Mouse (Mus musculus): ENCODE measurements around the gene Dag1.
"Not testable (repeated sequence)": the region's sequence is repeated elsewhere in the genome, so short reads cannot be mapped to it uniquely, and the experiment has no call there.

Dag1 gene

GRCm38 (mm10) chr9:108274476-108275330, 10.9 kb upstream of the Dag1 start:
- DNase-seq (ENCODE audit: low read depth, low spot score): no peak

DNA sequence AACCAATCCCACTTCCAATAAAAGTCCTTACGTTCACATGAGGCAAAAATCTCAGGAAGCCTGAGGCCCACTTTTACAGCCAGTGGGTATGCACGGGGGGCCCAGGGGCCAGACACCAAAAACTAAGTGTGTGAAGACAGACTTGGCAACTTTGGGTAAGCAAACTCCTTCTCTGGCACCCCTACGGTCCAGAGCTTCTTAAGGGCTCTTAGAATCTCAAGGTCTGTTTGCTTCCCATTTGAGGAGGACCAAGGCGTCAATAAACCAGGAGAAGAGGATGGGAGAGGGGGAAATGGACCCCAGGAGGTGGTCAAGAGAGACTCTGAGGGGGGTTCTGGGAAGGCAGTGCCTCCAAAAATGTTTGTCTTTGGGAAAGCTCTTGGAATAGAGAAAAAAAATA, 9.7 kb upstream of the Dag1 start:
- DNase-seq (ENCODE audit: low read depth, low spot score): no peak

- DNase-seq (ENCODE audit: low read depth, low spot score): no peak
These were observed 8.9 kb upstream of the Dag1 start for GRCm38 (mm10) chr9:108272691-108273090.

- DNase-seq (ENCODE audit: low read depth, low spot score): no peak
These were observed 8.2 kb upstream of the Dag1 start for GRCm38 (mm10) chr9:108271941-108272340.

- not testable (repeated sequence) for DNase-seq (ENCODE audit: low read depth, low spot score)
These were observed 4.9 kb upstream of the Dag1 start for GRCm38 (mm10) chr9:108268701-108269100.

GRCm38 (mm10) chr9:108267691-108268090, 3.9 kb upstream of the Dag1 start:
- no peak for DNase-seq (ENCODE audit: low read depth, low spot score)

DNA sequence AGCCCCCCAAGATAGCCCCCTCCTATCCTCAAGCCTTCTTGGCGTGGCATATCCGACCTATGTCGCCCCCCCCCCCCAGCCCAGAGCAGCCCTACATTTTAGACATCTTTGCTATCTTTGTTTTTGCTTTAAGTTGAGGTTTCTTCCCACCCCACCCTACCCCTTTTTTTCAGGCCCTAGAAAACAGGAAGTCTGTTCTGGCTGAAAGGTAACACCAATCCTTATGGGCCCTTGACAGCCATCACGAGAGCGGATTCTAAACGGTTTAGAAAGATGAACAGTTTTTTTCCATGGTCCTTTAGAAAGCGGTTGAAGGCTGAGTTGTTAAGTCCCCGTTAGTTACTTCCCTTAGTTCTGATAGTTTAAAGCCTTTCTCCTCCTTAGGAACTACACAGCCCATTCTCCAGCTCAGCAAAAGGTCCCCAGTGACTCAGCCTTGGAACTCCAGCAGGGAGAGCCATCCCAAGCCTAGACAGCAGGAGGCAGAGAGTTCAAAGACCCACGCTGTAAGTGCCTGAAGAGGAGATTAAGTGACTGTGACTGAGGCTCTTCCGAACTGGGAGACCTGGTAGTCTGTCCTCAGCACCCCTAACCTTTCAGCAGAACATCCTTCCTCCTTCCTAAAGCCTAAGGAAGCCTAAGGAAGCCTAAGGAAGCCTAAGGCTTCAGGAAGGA, 2.6 kb upstream of the Dag1 start:
- no peak for DNase-seq (ENCODE audit: low read depth, low spot score)

DNA sequence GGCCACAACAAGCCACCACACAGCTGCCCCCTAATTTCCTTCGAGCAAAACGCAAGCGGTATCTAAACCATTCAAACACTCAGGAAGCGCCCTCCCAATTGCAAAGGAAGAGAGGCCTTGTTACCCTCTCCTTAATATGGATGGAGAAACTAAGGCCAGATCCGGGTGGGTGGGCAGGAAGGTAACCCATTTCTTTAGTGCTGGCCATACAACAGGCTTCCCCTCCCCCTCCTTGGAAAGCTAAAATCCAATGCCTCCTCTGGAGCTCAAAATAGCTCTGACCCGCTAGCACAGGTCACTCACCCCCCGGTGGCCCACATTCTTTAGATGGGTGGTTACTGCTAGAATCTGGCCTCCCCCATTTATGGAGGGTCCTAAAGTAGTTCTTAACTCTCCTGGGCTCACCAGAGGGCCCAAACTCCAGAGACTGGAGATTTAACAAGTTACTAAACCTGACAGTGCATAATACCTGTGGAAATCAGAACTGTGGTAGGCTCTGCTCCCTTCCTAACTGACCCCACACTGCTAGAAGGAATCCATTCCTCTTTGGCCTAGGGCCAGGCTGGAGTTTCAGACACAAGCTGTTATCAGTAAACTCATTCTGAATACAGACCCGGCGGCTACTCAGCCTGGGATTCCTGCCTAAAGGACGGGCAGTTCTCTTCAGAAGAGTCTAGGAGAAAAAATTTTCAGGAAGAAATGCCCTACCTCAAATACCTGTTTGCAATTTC, 598 bp upstream of the Dag1 start:
- no peak for DNase-seq (ENCODE audit: low read depth, low spot score)

GRCm38 (mm10) chr9:108263131-108263681, 552 bp downstream of the Dag1 start:
- no peak for DNase-seq (ENCODE audit: low read depth, low spot score)

GRCm38 (mm10) chr9:108262494-108263049, 1.2 kb downstream of the Dag1 start:
- DNase-seq (ENCODE audit: low read depth, low spot score): no peak

GRCm38 (mm10) chr9:108261865-108262264, 1.9 kb downstream of the Dag1 start:
- DNase-seq (ENCODE audit: low read depth, low spot score): no peak

GRCm38 (mm10) chr9:108260526-108260925, 3.2 kb downstream of the Dag1 start:
- DNase-seq (ENCODE audit: low read depth, low spot score): no peak

DNA sequence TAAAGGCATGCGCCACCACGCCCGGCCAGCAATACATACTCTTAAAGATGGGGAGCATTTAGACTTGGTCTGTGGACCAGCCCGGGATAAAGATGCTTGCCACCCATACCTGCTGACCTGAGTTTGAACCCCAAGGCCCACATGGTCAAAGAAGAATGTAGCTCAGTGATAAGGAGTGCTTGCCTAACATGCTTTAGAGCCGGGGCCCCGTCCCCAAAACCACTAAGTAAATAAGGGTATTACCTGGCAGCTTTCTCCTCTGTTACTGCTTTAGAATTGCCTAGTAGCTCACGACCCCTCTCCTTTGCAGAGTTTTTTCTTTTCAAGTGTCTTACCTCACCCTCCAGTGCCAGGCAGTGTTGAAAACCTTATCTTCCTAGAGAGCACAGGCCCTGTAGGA, 11.0 kb downstream of the Dag1 start:
- no peak for DNase-seq (ENCODE audit: low read depth, low spot score)

GRCm38 (mm10) chr9:108251877-108252276, 11.9 kb downstream of the Dag1 start:
- DNase-seq (ENCODE audit: low read depth, low spot score): no peak

DNA sequence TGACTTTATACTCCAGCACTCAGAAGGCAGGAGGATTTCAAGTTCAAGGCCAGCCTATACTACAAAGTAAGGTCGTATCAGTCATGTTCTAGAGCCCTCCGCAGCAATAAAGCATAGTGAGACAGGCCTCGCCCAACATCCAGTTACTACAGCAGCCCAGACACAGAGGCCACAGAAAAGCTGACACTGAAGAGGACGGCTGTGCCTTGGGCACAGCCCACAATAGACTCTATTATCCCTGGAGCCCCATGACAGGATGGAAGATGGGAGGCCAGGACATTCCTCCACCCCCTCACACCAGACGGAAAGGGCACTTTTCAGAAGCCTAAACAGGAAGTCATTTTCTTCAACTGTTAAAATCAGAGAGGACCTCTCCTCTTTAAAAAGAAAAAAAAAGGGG, 14.8 kb downstream of the Dag1 start:
- no peak for DNase-seq (ENCODE audit: low read depth, low spot score)

GRCm38 (mm10) chr9:108244984-108245383, 18.8 kb downstream of the Dag1 start:
- no peak for DNase-seq (ENCODE audit: low read depth, low spot score)

GRCm38 (mm10) chr9:108244540-108244939, 19.2 kb downstream of the Dag1 start:
- no peak for DNase-seq (ENCODE audit: low read depth, low spot score)

- DNase-seq (ENCODE audit: low read depth, low spot score): no peak
These were observed 23.8 kb downstream of the Dag1 start for GRCm38 (mm10) chr9:108239951-108240350.

DNA sequence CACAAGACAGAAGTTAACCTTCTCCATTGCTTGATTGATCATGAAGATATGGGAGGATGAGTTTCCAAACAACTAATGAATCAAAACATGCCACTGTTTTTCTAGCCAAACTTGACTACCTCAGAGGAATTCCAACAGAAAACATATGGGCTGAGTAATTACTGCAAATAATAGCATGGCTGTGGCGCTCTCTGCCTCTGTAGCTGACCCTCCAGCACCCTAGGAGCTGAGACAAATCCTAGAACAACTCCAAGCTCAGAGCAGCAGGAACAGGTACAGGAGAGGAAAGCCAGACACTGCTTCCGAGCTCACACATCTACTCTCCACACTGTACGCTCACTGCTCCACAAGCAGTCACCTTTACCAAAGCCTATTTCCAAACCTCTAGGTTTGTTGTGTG, 24.9 kb downstream of the Dag1 start:
- no peak for DNase-seq (ENCODE audit: low read depth, low spot score)

DNA sequence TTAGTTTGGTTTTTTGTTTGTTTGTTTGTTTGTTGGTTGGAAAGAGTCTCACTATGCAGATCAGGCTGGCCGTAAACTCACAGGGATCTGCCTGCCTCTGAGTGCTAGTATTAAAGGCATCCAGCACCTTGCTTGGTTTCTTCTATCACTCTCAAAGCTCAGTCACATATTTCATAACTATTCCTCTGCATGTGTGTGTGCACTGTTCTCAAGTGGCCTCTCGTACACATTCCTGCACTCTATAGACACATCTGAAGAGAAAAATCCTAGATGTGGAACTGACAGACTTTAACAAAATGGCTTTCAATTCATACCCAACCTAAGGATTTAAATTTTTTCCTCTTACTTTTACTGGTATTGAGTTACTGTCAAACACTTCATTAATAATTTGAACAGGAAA, 25.4 kb downstream of the Dag1 start:
- DNase-seq (ENCODE audit: low read depth, low spot score): no peak

- DNase-seq (ENCODE audit: low read depth, low spot score): no peak
These were observed 29.1 kb downstream of the Dag1 start for GRCm38 (mm10) chr9:108234682-108235081.

GRCm38 (mm10) chr9:108232908-108233307, 30.9 kb downstream of the Dag1 start:
- DNase-seq (ENCODE audit: low read depth, low spot score): no peak
